Mouse (Mus musculus) forebrain, embryonic 10.5 days (tissue): ENCODE measurements around the gene Ccdc169. TPM values are rescaled to one million over a fixed set of nuclear protein-coding genes. Genes with fewer than 3 reads are reported as not detected.

Source experiments
- DNase-seq: peaks from one replicate; pipeline ENCODE4 v3.0.0-alpha.2; 2017; ENCODE audit warnings: low spot score; ENCODE audit errors: extremely low spot score
- H3K27ac ChIP-seq: fragments of 300-500 bp; sonication (generic); 2 replicates; pipeline ENCODE4 v1.5.1; 2016; ENCODE audit warnings: mild to moderate bottlenecking
- H3K27me3 ChIP-seq: fragments of 300-500 bp; sonication (generic); 2 replicates; pipeline ENCODE4 v1.6.1; 2016; ENCODE audit warnings: mild to moderate bottlenecking; ENCODE audit not compliant: poor library complexity, severe bottlenecking
- H3K36me3 ChIP-seq: fragments of 300-500 bp; sonication (generic); replicated peaks from 2 replicates; pipeline ENCODE4 v1.6.1; 2016; ENCODE audit warnings: mild to moderate bottlenecking, moderate library complexity
- H3K4me1 ChIP-seq: fragments of 300-500 bp; sonication (generic); 2 replicates; pipeline ENCODE4 v1.6.1; 2016
- H3K4me3 ChIP-seq: fragments of 300-500 bp; sonication (generic); 2 replicates; pipeline ENCODE4 v1.5.1; 2016; ENCODE audit warnings: mild to moderate bottlenecking, moderate library complexity
- H3K9me3 ChIP-seq: fragments of 300-500 bp; sonication (generic); 2 replicates; pipeline ENCODE4 v1.6.1; 2016; ENCODE audit warnings: mild to moderate bottlenecking, moderate library complexity
- WGBS: fragments of 180-500 bp; shearing (Covaris S2); methylation state at CpG from one replicate; pipeline ENCODE4 v1.1.7; 2016; 5-methylcytosine and 5-hydroxymethylcytosine counted together
- microRNA-seq: library from miRNA; unstranded; fragments of <30 nt; microRNA quantifications from one replicate; pipeline ENCODE4, GENCODE M21; 2017
- polyA plus RNA-seq: library from polyadenylated mRNA; unstranded; fragments of >200 nt; fragmentation: Nextera tagmentation; extraction: Ambion mirVana; gene quantifications from 2 replicates; pipeline ENCODE4 v1.2.1, GENCODE M21; 2016

Gene Ccdc169
- polyA plus RNA-seq, 1 experiment from 2014 or later: not detected

DNA sequence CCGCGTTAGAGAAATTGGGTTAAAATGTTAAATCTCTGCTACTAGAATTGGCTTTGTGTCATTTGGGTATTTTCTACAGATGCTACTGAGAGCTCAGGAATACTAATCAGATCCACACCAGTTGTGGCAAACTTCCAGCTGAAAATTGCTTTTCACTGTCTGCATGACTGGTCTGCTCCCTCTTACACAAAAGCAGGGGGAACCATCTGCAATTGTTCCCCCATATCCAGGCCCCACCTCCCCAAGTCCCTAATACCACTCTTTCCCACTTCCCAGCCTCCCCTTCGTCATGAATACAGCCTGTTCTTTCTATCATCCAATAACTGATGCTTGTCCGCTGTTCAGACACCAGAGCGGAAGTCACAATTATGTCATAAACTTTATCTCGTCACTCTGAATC lies 77.3 kb downstream of the Ccdc169 start:
- DNase-seq: no peak
- no peaks in the 10 kb centered on the region for H3K9me3 ChIP-seq
- peaks cover 22% of the 10 kb centered on the region for H3K4me1 ChIP-seq
- H3K4me3 ChIP-seq: no peak overlapping the region
- H3K27me3 ChIP-seq: no peaks in the 10 kb centered on the region
- H3K36me3 ChIP-seq: no peaks in the 10 kb centered on the region
- 89% methylated on average over 6 of the region's 6 CpGs for WGBS
- no peak overlapping the region for H3K27ac ChIP-seq

DNA sequence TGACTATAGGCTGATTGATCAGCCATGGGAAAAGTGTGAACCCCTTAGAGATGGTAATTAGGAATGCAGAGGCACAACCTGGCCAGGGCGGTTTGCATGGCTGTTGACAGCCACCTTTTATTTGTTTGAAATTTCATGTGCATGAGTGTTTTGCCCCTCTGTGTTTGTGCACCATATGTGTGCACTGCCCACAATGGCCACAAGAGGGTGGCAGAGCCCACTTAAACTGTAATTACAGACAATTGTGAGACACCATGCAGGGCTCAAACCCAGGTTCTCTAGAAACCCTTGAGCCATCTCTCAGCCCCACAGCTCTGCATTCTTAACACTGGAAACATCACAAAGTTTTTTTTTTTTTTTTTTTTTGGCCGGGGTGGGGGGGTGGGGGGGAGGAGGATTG lies 85.4 kb downstream of the Ccdc169 start:
- no peak overlapping the region for H3K4me3 ChIP-seq
- H3K27me3 ChIP-seq: peaks cover 17% of the 10 kb centered on the region; the same call in 1 of the 2 replicates
- no peak overlapping the region for H3K27ac ChIP-seq
- H3K4me1 ChIP-seq: peaks cover 13% of the 10 kb centered on the region
- peaks cover 12% of the 10 kb centered on the region; the same call in 1 of the 2 replicates for H3K9me3 ChIP-seq
- DNase-seq: no peak
- H3K36me3 ChIP-seq: no peaks in the 10 kb centered on the region
- 98% methylated on average over 2 of the region's 2 CpGs for WGBS

Small RNA genes within 50 kb of the gene (microRNA-seq; reads per million reads assigned to microRNA genes)
- not detected for gene Gm22029

Other genes starting within 250 kb of the Ccdc169 start
- 0.14 and 0.16 TPM in 2 replicates for gene Sertm1, start 221.5 kb upstream of the Ccdc169 start, polyA plus RNA-seq
- gene Ccna1, start 81.8 kb upstream of the Ccdc169 start, polyA plus RNA-seq: 2.0 and 3.1 TPM in 2 replicates
- gene Spg20, start 25.2 kb upstream of the Ccdc169 start, polyA plus RNA-seq: 56.6 and 58.5 TPM in 2 replicates
- not detected in 2 replicates for gene Sohlh2, start 44.7 kb downstream of the Ccdc169 start, polyA plus RNA-seq
- 40.3 and 47.6 TPM in 2 replicates for gene Dclk1, start 105.0 kb downstream of the Ccdc169 start, polyA plus RNA-seq